Mouse (Mus musculus) embryonic fibroblast, embryonic 13.5 days (primary cell): ENCODE data around the gene Atad1.

Experiments
- CTCF ChIP-seq: IDR thresholded peaks from 2 replicates; pipeline ENCODE4 v1.5.1; 2011; ENCODE audit warnings: mild to moderate bottlenecking, control low read depth, low read length, moderate library complexity, borderline replicate concordance; ENCODE audit not compliant: insufficient read depth
- POLR2A ChIP-seq: IDR thresholded peaks from 2 replicates; pipeline ENCODE4 v1.6.1; 2011; ENCODE audit warnings: low read depth, mild to moderate bottlenecking, control low read depth, low read length, moderate library complexity

DNA sequence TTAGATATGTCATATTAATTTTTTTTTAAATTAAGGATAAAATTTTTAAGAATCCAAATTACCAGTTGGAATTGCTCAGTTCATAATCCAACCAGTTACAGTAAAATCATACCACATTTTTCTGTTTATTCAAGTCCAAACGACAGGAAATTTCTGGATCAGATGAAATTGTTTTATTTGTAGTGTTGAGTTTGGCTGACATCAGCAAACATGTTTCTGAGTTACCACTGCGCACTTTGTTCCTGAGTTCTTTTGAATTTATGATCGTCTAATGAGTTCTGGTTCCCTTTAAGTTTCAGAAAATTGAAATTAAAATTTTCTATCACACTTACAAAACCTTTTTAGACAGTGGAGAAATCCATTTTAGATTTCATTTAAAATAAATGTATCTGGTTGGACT is 93.2 kb downstream of the Atad1 start:
- TF ChIP-seq CTCF: no peak
- TF ChIP-seq POLR2A: no peak
